Mouse (Mus musculus) gonadal fat pad, adult 2 months (tissue): ENCODE results near the gene Zfp710. TPM values are rescaled to one million over a fixed set of nuclear protein-coding genes. Genes with fewer than 3 reads are reported as not detected.

Experiments used
- DNase-seq: peaks from one replicate; pipeline ENCODE4 v3.0.0-alpha.2; 2012; ENCODE audit warnings: low read depth
- polyA plus RNA-seq: library from polyadenylated mRNA; depleted of rRNA; stranded (reverse); fragments of >200 nt; gene quantifications from 2 replicates; pipeline ENCODE4 v1.2.3, GENCODE M21; 2012

Zfp710 gene
- polyA plus RNA-seq, 1 experiment, result 25.4 TPM

DNA sequence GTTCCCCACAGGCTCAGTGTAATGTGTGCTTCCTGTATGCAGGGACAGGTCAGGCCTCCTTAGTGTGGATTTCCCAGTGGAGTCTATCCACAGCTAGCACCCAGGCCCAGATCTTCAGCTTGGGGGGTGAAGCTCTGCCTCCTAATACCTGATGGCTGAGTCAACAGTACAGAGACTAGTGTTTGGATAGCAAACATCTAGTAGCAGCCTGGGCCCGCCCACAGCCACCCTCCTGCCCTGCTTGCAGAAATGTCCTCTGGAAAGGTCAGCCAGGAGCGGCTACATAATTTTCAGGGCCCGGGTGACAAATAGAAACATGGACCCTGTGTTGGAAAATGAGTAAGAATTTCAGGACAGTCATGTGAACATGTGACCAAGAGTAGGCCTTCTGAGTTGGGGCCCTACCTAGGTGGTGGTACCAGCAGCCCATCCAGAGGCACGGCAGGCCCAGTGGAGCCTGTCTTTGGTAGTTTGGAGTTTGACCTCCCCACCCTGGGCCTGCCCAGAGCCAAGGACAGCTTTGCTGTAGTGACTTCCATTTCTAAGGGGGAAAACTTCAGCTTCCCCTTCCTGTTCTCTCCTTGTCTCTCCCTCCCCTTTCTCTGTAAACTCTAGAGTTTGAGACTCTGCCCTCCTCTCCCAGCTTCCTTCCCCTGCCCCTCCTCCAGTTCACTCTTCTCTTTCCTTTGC is 32.5 kb downstream of the Zfp710 start:
- DNase-seq, result no peak

DNA sequence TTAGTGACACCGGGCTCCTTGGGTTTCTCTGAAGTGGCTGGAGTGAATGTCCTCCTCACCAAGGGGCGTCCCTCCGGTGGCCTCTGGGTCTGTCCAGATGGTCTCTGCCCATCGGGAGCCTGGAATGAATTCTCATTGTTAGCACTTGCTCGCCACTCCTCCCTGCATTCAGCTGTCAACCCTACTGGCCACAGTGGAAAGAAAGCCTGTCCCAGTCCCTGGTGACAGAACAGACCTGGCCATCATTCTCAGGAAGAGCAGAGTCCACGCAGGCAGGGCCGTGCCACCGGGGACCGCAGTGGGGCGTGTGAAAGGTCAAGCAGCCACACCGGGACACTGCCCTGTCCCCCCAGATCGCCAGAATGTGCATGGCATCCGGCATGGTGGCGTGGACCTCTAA is 33.2 kb downstream of the Zfp710 start:
- DNase-seq, result no peak

DNA sequence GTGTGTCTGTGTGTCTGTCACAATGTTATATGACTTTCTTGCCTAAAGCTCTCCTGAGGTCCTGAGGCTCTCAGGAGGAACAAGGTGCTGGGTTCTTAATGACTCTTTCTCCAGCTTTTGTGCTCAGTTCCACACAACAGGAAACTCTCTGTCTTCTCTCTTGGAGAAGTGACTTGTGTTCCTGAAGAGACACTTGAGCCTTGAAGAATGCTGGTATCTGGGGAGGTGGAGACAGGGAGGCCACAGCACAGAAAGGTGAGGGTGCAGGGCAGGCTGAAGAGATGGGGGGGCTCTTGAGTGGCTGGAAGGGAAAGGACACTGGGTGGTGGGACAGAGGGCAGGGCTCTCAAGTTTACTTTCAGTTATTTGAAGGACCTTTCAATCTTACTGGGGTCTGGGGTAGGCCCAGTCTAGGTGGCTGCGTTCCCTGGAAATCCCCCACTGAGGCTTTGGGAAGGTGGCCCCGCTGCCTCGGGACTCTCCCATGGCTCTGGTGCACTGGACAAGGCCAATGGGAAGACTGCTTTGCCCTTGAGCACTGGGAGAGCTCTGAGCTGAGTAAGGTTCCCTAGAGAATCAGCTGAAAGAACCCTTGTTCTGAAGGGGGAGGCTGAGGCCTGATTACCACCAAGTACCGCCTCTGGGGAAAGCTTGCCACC is 33.9 kb downstream of the Zfp710 start:
- DNase-seq, result no peak

DNA sequence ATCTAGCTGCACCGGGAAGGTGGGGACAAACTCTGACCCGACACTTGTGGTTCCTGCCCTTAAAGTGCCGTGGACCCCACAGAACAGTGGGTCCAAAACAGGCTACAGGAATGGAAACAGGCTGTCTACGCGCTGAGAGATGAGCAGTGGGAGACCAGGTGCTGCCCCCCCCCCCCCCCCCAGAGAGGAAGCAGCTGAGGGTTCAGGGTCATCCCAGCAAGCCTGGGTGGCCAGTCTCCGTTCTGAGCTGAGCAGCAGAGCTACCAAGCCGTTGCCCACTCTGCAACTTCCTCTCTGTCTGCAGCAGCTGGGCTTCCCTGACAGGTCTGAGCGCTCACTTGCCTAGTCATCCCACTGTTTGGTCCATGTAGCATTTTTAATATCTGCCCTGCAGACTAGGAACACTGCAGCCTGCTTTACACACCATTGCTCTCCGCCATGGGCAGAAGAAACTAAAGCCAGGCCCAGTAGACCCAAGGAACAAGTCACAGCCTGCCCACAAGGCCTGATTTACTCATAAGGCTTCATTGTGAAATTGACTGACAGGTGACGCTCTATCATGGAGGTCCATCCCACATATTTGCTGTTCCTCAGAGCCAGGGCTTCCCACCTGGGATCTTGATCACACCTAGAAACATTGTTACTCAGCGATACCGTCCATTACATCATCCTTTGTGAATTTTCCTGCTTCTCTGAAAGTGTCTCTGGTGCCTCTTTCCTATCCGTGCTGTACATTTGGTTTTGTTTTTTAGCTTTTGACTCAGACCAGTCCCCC is 34.6 kb downstream of the Zfp710 start:
- DNase-seq, result peak; percentile 83

DNA sequence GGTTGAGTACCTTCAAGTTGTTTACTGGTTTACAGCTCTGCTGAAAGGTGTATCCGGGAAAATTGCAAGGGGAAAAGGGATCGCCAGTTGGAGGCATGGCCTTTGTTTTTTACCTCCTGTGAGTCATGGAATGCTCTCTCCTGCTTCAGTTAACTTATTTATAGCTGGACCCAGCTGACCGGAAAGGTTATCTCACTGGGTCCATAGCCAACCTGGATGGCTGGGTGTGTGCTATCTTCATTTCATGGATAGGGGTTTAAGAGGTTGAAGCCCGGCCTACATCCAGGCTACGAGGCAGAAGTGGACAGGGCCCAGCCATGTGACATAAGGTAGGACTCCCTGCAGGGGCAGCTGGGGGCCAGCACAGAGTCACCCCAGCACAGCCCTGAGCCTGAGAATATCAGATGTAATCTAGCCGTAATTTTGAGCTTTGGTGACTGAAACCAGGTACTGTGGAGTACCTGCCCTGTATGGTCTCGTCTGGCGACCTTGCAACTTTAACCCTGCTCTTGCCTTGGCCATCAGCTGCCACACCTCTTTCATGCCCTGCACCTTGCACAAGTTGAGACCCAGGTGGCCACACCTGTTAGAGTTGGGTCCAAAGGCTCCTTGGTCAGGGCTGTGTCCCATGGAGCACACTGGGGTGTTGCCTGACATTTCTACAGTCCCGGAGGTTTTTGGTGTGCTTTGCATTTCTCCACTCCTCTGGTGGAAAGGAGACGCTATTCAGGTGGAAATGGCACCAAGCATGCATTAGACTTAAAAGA is 35.6 kb downstream of the Zfp710 start:
- no peak for DNase-seq

DNA sequence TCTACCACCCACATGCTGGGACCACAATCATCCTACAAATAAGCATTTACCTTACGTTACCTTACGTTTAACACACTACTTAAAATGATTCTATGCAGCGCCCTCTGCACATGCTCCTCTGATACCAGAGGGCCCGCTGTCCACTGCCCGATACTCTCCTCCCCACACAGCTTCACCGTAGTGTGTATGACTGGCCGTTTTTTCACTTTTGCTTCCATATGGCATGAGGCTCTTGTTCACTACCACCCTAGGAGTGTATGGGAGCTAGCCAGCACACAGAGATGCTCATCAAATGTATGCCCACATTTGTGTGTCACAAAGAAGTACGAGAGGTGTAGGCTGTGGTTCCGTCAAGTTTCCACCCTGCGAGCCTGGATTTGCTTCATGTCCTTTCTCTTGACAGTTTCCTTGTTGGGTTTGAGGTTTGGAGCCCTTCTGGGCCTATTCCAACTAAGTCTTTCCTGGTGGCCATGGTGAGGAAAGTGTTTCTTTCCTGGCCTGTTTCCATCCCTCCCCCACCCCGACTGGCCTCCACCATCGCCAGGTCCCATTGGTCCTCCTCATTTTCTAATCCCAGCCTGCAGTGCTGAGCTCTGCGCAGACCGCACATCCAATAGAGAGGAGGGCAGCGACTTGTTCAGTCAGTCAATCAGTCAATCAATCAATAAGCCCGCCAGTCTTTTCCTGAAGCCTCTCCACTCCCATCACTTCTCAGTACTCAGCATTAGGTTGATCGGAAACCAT is 37.6 kb downstream of the Zfp710 start:
- no peak for DNase-seq

DNA sequence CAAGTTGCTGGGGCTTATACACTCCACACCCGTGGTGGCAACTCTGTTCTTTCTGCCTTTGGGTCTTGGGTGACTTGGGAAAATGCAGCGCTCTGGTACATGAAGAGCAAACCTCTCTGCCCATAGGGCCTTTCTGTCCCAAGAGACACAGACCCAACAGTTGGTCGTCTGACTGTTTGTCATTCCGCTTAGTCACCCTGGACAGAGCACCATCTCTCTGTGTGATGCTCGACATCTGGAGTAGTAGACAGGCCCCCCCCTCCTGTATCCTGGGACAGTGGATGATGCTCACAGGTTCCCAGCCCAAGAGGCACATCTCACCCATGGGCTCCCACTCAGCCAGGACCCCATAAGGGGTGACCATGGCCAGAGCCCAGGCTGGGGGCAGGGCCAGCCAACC is 38.6 kb downstream of the Zfp710 start:
- DNase-seq, result no peak

DNA sequence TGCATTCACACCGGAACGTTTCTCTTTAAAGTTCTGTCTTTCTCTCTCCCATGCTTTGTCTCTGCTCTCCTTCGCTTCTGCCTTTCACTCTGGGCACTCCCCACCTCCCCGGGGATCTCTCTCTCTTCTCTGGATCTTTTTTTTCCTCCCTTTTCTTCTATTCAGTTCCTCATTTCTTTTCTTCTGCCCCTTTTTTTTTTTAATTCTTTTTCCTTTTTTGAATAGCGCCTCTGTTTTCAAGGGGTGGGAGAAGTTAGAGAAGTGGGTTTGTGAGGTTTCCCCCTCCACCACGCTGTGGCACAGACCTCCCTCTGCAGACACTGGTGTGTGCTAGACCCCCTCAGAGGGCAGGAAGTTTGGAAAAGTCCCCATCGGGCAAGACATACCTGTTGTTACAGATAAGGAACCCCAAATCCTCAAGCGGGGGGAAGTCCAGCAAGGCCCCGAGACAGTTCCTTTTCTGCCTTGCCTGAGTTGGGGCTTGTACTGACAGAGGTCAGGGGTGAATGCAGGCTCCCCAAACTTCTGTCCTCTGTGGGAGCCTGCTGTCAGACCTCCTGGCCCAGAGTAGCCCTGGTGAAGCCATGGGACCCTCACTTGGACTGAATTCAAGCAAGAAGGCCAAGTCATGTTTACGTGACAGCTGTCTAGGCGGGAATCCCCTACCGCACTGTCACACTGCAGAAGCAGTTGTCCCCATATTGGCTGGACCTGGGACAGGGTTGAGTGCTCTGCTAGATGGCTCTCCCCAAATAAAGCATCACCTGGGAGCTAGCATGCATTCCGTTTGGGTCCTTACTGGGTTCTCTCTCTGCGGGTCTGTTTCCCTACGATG is 39.5 kb downstream of the Zfp710 start:
- no peak for DNase-seq

DNA sequence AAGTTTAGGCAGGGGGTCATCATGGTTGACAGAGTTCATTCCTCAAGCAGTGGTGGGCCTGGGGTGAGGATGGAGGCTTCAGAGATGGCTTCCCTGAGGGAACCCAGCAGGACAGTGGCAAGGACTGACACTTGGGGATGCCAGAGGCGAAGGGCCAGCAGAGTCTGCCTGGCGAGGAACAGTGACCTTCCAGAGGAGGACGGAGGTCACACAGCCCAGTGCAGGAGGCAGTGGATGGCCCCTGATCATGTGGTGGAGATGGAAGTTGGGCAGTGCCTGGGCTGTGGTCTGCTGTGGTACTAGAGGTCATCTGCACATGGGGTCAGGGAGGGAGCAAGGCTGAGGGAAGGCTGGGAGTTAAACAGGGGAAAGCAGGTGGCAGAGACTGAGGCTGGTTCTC is 40.6 kb downstream of the Zfp710 start:
- DNase-seq, result no peak

DNA sequence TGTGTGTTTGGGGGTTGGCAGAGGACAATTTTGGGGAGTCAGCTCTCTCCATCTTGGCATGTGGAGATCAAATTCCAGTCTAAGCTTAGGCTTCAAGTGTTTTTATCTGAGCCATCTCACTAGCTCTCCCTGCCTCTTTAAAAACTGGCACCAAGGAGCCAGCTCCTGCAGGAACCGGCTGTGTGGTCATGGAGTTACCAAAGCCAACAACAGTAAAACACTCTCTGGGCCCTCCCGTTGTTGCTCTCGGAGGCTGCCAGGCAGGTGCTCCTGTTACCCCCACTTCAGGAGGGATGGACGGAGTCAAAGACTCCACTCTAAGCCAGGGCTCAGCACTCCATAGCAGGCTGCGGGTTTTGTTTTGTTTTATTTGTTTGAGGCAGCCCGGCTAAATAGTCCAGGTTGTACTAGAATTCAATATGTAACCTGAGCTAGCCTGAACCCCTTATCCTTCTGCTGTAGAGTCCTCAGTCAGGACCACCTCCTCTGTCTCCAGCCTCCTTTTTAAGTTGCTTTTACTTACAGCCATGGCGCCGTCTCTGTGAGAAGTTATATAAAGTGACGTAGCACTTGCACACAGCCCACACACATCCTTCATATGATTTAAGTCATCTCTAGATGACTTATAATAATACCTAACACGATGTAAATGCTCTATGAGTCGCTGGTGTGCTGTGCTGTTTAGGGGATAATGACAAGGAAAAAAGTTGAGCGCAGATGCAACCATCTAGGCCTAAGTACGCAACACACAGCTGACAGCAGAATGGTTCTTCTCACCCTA is 42.3 kb downstream of the Zfp710 start:
- no peak for DNase-seq

DNA sequence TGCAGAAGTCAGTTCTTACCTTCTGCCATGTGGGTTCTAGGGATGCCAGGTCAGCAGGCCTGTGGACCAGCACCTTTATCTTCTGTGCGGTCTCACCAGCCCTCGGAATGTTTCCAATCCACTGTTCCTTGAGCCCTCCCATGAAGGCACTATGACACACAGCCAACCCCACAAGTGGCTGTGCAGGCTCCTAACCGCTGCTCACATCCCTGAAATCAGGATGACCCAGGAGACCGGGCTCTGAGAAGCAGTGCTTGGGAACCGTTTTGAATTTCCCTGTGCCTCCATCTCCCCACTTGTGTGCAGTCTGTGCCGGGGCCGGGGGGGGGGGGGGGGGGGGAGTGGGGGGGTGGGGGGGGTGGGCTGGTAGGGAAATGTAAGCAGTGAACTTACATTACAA is 43.7 kb downstream of the Zfp710 start:
- no peak for DNase-seq

DNA sequence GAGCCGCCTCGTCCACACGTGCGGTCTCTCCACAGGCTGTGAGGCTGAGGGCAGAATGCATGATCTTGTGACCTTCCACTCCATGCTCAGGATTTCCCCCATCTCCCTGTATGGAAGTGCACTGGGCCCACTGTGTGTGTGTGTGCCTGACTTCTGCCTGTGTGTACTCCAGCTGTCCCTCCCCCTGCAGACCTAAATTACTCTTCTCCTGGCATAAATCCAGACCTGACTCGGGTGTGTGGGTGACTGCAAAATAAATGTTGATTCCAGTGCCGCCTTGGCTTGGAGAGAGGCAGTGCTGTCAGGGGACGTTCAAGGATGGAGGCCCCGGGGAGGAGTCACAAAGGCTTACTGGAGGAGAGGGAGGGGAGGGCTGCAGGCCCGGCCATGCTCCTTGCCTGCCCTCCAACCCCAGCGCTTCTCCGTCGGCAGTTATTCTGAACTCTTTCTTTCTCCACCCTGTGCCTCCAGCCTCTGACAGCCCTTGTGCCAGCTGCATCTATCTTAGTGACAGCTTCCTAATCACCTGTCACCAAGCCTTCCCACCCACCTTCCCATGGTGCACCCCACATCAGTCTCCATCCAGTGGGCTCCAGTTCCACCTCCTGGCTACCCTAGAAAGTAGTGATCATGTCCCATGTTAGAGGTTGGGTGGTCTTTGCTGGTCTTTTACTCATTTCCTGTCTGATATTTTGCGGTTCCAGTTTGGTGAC is 45.2 kb downstream of the Zfp710 start:
- no peak for DNase-seq

DNA sequence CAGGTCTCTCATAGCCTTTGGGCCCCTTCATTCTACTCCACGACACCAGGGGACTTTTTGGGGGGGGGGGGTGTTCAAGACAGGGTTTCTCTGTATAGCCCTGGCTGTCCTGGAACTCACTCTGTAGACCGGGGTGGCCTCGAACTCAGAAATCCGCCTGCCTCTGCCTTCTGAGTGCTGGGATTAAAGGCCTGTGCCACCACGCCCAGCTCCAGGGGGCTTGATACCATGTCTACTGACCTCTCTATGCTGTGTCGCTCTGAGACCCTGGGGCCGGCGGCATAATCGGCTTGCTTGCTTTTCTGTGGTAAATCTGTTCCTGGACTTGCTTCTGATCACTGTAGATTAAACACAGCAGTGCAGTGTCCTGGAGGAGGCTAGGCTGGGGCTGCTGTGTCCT is 46.6 kb downstream of the Zfp710 start:
- no peak for DNase-seq

DNA sequence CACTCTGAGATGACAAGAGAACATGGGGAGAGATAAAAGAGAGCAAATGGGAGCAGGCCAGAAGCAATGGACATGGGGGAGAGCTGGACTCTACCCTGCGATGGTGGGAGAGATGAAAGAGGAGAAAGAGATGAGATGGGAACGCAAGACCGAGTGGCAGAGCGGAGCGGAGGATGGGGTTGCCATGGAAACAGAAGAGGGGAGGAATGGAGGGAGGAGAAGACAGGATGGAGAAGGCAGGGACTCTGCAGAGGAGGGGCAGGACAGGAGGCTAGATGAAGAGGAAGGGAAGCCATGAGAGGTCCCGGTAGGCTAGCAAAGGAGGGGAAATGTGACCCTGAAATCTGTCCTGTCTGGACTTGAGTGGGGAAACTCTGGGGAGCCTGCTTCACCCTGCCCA is 47.7 kb downstream of the Zfp710 start:
- DNase-seq, result no peak

DNA sequence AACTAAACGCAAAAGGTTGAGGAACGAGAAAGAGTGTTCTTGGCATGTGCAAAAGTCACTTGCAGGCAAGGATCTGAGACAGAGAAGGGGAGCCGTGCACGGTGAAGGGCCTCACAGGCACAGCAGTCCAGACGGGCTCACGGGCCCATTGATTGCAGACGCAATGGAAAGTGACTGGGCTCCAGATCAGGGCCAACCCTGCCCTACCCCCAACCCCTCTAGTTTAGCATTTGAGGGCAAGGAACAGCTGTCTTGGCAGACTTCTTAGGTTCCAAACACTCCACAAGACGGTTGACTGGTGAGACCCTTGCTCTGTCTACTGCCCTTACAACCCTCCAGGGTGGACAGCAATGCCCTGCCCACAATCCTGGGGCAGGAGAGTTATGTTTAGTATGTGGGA is 48.9 kb downstream of the Zfp710 start:
- DNase-seq, result no peak

DNA sequence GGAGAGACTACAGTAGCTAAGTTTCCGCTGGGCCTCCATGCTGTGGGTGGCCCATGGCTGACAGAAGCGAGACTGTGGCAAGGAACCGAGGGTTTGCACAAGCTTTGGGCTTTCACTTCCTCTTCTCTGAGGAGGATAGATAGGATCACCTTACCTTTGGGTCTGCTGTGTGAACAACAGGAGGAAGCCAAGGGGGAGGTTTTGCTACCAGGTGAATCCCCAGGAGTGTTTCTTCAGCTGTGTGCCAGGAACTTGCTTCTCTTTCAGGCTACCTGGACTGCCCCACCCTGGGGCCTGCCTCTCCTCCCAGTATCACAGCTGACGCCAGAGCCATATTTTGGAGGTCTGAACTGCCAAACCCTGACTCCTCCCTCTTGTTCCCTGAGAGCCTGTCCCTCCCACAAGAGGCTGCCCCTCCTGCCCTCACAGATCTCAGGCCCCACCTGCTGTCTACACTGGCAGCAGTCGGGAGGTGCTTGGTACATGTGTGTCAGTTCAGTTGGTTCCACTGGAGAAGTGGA is 50.4 kb downstream of the Zfp710 start:
- no peak for DNase-seq

DNA sequence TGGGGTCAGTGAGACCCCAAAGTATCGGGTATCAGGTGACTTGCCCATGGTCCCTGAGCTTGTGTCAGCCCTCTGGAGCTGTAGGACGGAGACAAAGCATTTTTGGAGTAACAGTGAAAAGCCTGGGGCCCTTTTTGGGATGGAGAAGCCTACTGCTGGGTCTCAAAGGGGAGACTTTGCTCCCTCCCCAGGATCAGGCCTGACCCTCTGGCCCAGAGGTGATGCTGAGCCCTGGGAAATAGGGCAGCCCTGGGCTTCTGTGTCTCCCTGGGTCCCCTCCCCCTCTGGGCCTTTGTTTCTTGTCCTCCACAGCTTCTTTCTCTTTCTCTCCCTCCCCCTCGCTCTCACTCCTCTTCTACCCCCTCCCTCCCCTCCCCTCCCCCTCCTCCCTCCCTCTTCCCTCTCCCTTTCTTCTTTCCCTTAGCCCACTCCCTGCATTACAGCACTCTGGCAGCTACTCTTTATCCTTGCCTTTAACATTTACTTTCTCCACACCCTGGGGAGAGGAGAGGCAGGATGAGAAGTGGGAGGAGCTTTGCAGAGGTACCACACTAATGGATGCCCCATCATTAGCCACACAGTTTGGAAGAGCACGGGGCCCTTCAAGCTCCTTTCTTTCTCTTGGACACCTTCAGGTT is 51.5 kb downstream of the Zfp710 start:
- DNase-seq, result no peak

DNA sequence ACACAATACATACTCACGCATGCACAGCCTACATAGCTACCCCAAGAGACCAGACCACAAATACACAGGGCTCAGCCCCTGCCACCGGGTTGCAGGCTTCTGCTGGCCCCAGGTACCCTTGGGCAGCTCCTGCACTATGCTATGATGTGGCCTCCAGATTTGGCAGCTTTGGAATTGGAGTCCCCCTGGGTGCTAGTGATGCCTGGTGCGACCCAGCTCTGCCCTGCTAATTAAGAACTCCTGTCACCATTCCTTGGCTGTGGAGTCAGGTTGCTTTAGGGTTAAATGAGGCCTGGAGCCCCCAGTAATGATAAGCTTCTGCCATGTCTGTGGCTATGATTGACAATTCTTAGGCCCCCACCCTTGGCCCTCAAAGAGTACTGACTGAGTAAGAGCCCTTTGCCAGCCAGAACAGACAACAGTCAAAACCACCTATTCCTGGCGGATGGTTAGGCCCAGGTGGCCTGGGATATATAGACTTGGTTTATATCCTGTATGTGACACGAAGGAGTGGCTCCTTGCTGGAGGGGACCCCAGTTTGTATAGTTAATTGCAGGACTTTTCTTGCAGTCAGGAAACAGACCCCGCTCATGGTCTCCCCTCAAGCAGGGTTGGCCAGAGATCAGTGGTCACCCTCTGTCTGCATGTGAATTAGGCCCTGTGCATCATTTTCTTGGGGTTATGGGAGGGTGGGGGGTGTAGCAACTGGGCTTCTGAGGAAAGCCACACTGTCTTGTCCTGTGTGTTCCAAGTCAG is 52.5 kb downstream of the Zfp710 start:
- DNase-seq, result no peak
